Mouse (Mus musculus) embryonic fibroblast, embryonic 13.5 days (primary cell): ENCODE measurements at regions not wholly inside any gene's neighbourhood (a gene's known extent, or its start where the extent isn't known, plus 50 kb on each side); places are given as distances from the start of the nearest gene placed in this dataset.

ENCODE experiments used
- CTCF ChIP-seq: IDR thresholded peaks from 2 replicates; pipeline ENCODE4 v1.5.1; 2011; ENCODE audit warnings: mild to moderate bottlenecking, control low read depth, low read length, moderate library complexity, borderline replicate concordance; ENCODE audit not compliant: insufficient read depth
- POLR2A ChIP-seq: IDR thresholded peaks from 2 replicates; pipeline ENCODE4 v1.6.1; 2011; ENCODE audit warnings: low read depth, mild to moderate bottlenecking, control low read depth, low read length, moderate library complexity

DNA sequence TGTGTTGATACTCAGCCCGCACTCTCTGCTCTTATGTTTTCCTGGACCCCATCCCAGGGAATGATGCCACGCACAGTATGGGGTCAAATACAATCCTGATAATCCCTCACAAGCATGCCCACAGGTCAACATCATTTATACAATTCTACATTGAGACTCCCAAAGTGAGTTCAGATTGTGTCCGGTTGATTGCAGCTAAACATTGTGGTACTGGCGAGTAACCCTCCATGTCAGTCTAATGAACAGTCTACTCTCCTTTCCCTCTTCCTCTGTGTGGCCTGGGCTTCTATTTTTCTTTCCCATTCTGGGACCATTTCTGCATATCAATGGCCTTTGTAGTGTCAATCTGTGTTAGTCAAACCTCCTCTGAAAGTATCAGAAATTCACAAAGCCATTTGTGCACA, 112.6 kb upstream of the Gria1 start:
- TF ChIP-seq CTCF (no peak), POLR2A (no peak)
